Mouse (Mus musculus): ENCODE measurements around the gene Supt4a. TPM values are rescaled to one million over a fixed set of nuclear protein-coding genes. Genes with fewer than 3 reads are reported as not detected.

Supt4a gene
- polyA plus RNA-seq, 1 experiment: 10.8 TPM

GRCm38 (mm10) chr11:87715999-87716398 lies 21.4 kb upstream of the Supt4a start:
- TF ChIP-seq GATA1 (IDR thresholded peaks at IDR 0.05; ENCODE audit: low read length): no peak

DNA sequence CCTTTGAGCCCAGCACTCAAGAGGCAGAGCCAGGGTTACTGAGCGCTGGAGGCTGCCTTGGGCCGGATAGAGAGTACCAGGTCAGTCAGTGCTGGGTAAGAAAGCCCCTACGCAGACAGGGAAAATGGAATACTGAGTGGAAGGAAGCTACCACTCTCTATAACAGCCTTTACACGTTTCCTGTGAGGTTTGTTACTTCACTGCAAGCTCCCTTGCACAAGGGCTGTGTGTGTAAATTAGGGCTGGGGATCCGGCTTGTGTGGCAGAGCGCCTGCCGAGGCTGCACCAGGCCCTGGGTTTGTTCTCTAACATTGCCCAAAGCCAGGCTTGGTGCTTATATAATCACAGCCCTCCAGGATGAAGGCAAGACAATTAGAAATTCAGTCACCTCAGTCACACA lies 17.8 kb upstream of the Supt4a start:
- TF ChIP-seq GATA1 (IDR thresholded peaks at IDR 0.05; ENCODE audit: low read length): no peak

DNA sequence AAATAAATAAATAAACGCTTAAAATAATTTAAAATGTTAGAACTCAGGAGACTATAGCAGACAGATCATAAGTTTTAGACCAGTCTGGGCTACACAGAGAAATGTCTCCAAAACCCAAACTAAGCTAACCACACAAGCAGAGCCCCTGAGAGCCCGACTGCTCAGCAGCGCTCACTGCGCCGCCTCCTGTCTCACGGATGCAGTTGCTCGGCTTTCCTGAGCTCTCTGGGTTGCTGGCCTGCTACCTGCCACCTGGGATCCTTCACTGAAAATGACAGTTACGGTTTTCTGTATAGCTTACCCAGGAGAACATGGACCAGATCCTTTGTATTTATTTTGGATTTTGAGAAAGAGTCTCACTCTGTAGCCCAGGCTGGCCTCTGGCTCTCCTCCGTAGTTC lies 17.0 kb upstream of the Supt4a start:
- no peak for TF ChIP-seq GATA1 (IDR thresholded peaks at IDR 0.05; ENCODE audit: low read length)

- TF ChIP-seq GATA1 (IDR thresholded peaks at IDR 0.05; ENCODE audit: low read length): no peak
Measured at GRCm38 (mm10) chr11:87720839-87721238, 16.5 kb upstream of the Supt4a start.

GRCm38 (mm10) chr11:87722168-87722567 lies 15.2 kb upstream of the Supt4a start:
- TF ChIP-seq GATA1 (IDR thresholded peaks at IDR 0.05; ENCODE audit: low read length): no peak

GRCm38 (mm10) chr11:87722891-87723290 lies 14.5 kb upstream of the Supt4a start:
- no peak for TF ChIP-seq GATA1 (IDR thresholded peaks at IDR 0.05; ENCODE audit: low read length)

DNA sequence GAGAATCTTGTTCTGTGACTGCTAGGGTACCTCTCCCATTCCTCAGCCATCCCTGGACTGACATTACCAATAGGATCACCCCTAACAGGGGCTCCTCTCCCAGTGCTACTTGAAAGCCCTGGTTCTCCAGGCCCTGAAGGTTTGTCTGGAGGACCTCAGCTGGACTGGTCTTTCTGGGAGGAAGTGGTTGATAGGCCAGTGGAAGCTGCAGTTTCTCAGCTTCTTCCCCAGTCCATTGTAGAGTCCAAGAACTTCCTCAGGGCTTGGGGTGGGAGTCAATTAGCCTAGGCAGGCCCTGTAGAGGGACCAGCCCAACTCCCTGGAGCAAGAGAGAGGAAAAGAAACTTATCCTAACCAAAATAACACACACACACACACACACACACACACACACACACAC lies 11.8 kb upstream of the Supt4a start:
- TF ChIP-seq GATA1 (IDR thresholded peaks at IDR 0.05; ENCODE audit: low read length): no peak

- peak; percentile 97 for TF ChIP-seq GATA1 (IDR thresholded peaks at IDR 0.05; ENCODE audit: low read length)
Measured at GRCm38 (mm10) chr11:87725964-87726562, 11.3 kb upstream of the Supt4a start.

DNA sequence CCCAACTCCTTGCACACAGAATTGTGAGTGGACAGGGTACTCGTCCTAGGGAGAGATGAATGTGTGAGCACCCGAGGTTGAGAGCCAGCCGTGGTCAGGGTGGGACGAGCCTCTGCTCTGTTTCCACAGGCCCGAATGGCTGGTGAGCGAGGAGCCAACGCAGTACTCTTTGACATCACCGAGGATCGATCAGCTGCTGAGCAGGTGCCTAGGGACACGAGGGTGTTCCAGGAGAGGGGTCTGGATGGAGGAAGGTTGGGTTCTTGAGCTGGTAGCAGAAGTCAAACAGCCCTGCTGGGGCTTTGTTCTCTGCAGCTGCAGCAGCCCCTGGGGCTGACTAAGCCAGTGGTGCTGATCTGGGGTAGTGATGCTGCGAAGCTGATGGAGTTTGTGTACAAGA lies 10.3 kb upstream of the Supt4a start:
- no peak for TF ChIP-seq GATA1 (IDR thresholded peaks at IDR 0.05; ENCODE audit: low read length)

DNA sequence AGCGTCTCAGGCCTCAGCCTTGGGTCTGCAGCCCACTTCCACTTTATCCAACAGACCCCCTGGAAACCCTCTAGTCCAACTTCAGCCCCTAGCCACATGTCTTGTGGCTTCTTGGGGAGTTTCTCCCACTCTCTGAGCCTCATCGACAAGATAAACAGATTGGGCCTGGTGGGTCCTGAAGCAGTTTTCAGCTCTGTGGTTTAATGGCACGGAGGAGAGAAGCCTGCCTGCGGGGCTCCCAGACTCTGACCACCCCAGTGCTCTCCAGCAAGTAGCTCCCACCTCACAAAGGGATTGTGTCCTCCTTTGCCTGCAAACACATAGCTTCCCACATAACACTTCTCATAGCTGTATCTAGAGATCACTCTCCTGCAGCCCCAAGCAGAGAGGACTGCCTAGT lies 9.9 kb upstream of the Supt4a start:
- no peak for TF ChIP-seq GATA1 (IDR thresholded peaks at IDR 0.05; ENCODE audit: low read length)

DNA sequence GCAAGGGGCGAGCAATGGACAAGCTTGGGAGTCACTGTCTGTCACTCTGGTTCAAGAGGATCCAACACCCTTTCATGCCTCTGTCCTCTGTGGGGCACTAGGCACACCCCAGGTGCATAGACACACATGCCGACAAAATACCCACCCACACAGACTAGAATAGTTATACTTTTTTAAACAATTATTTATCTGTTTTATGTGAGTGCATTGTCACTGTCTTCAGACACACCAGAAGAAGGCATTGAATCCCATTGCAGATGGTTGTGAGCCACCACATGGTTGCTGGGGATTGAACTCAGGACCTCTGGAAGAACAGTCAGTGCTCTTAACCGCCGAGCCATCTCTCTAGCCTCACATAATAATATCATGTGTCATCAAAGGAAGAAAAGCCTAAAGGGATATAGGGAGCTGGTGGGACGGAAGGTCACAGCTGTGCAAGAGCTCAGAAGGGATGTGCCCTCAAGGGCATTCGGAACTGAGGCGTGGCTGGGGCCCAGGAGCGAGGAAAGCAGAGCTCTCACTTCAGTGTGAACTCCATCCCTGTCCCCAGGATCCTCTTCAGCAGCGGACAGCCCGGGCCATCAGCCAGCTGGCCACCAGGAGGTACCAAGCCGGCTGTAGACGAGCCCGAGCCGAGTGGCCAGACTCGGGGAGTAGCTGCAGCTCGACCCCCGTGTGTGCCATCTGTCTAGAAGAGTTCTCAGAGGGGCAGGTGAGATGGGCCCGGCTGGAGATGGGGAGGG lies 8.3 kb upstream of the Supt4a start:
- no peak for TF ChIP-seq GATA1 (IDR thresholded peaks at IDR 0.05; ENCODE audit: low read length)

DNA sequence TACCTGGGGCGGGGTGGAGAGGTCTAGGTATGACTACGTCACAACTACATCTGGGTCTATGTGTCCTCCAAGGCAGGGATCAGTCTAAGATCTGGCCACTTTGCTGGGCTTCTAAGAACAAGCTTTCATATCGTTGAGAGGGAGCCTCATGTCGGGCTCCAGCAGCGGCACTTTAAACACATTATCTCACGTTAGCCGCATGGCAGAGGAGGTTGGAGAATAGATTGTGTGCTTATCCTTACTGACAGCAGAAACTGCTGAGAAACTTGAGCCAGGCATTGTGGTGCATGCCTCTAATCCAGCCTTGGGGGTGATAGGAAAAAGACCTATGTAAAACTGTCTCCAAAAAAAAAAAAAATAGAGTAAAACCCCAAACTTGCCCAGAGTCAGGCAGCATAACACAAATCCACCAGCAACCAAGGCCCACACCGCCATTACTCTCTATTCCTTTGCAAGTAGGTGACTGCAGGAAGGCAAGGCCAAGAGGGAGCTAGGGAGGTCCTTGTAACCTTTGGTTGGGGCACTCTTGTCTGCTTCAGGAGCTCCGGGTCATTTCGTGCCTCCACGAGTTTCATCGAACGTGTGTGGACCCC lies 7.7 kb upstream of the Supt4a start:
- peak; percentile 45 for TF ChIP-seq GATA1 (IDR thresholded peaks at IDR 0.05; ENCODE audit: low read length)

- TF ChIP-seq GATA1 (IDR thresholded peaks at IDR 0.05; ENCODE audit: low read length): no peak
Measured at GRCm38 (mm10) chr11:87730652-87731310, 6.6 kb upstream of the Supt4a start.

- no peak for TF ChIP-seq GATA1 (IDR thresholded peaks at IDR 0.05; ENCODE audit: low read length)
Measured at GRCm38 (mm10) chr11:87734346-87734745, 3.0 kb upstream of the Supt4a start.

DNA sequence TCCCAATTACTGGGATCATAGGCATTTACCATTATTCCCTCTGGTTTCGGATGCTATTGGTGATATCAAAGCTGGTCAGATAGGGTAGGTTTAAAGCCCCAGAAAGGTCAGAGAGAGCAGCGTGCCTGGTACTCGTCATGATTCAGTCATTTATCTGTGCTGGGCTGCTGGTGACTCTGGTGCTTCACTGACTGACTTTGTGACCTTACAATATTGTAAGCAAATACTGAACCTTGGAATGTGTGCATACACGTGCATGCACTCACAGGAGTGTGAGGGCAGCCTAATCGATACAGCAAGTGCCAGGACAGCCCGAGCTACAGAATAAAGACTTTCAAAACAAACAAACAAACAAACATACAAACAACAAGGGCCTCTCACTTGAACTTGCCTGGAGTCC lies 1.7 kb upstream of the Supt4a start:
- no peak for TF ChIP-seq GATA1 (IDR thresholded peaks at IDR 0.05; ENCODE audit: low read length)

GRCm38 (mm10) chr11:87736647-87737134 lies 661 bp upstream of the Supt4a start:
- TF ChIP-seq GATA1 (IDR thresholded peaks at IDR 0.05; ENCODE audit: low read length): no peak
